Mouse (Mus musculus) embryo, embryonic 11 days (tissue): ENCODE data around the gene Sorcs2.
A peak's percentile ranks its signal among the peaks of the same experiment; 100 is the strongest.

ENCODE experiments used
- DNase-seq: peaks from one replicate; pipeline ENCODE4 v3.0.0-alpha.2; 2015

Gene Sorcs2

DNA sequence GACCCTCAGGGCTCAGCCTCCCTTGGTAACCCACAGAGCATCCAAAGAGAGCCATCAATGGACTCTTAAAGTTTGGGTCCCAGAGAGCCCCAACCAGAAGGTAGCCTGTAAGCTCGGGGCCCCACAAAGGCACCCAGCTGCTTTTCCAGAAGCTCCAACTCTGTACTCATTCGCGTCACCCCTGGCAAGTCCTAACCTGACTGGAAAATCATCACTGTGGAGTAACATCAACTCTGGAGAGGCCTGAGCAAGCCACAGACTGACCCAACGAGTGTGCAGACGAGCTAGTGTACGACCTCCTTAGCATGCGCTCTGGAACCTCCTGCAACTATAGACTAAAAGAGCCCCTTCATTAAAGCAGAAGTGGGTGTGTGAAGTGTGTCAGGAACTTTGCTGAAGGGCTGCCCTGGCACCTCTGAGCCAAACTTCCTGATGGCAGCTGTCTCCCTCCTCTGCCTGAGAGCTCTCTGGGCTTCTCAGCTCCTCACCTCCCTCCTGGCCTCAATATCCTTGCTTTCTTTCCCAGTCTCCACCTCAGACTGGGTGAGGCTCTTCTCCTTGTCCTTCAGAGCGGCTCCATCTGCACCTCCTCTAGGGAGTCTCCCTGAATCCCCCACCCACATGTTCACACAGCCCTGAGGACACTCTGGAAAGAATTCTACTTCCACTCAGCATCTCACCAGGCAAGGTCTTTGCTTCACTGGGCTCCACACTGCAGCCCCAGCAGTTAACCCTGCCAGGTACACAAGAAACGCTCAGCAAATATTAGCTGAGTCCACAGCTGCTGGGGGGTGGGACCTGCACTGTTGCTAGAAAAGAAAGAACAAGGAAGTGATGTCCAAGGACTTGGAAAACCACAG, 8.0 kb downstream of the Sorcs2 start:
- DNase-seq = no peak

DNA sequence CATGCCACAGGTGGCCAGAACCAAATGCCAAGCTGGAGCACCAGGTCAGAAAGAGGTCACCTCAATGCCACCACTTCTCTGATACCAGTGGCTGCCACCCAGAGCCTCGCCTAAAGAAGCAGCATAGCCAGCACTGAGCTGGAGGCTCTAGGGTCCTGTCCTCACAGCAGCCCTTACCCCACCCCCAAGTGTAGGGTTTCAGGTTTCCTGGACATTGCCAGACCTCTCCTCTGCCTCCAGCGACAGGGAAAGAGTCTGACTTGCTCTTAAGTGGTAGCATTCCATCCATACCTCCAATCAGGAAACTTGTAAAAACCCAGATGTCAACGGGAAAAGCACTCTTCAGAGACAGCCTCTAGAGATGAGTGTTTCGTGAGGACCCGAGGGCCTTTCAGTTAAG, 12.9 kb downstream of the Sorcs2 start:
- DNase-seq = peak; percentile 82

DNA sequence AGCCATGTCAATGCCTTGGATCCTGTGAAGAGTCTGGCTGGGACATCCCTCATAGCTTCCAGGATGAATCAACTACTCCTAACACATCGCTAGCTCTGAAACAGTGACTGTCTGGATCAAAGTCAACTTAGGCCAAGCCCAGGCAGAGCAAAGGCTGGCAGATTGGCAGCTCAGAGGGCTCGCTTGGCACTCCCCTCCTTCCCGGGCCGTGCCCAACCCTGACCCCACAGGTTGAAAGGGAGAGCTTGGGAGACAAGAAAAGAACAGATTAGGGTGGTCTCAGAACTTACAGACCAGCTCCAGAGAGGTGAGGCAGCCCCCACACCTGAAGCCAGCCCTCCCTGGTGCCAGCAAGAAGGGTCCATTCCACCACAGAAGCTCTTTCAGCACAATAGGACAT, 14.5 kb downstream of the Sorcs2 start:
- DNase-seq = no peak

DNA sequence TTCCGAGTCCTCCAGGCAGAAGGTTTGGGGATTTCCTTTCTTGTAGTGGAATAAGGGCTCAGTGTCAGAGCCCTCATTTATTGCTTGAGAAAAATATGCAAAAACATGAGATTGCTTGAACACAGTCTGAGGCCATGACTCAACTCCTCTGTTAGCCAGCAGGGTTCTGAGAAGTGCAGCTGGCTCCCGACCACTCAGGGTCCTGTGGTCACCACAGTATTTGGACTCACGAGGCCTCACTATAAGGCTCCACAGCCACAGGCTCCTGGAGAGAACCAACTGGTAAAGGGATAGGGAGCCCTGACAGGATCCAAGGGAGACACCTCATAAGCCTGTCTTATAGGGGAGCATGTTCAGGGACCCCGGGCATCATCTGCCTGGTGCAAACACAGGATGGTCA, 15.2 kb downstream of the Sorcs2 start:
- DNase-seq = no peak

DNA sequence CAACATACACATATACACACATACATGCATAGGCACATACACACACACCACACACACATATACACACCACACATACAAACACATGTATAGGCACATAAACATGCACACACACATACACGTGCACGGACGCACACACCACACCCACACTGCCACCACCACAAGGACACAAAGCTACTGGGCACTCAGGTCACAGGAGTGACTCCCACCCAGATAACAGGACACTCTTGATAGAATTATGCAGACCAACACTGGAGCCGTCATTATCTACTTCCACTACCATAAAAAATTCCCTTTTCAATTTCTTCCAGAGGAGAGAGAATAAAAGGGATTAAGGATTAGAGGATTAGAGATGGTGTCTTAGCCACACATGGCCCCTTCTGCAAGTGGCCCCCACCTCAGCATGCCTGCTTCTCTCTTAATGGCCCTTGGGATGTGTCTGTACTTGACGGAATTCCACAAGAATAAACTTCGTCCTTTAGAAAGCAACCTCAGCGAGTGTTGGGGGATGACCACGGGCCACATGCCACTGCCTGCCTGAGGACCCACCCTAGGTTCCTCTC, 15.7 kb downstream of the Sorcs2 start:
- no peak for DNase-seq

DNA sequence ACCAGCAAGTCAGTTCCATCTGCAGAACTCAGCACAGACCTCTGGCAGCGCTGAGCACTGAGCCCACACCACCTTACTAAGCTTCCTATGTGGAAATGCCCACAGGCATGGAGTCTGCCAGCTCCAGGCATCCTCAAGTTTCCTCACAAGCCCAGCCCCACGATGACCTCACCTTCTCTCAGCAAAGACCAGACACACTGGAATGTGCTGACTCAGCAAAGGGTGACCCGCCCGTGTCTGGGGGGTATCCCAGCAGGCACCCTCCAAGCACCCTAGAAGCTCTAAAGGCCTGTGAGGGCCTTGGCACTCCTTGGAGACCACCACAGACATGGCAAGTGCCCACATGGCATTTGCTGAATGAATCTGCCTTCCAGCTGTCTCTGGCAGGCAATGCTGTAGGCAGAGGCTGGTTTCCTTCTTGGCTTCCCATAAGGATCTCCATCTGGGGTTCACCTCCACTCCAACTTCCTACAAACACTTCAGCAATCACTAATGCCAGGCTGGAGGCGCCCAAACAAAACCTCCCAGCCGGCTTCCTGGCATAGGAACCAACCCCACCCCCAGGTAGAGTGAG, 17.9 kb downstream of the Sorcs2 start:
- DNase-seq = no peak

DNA sequence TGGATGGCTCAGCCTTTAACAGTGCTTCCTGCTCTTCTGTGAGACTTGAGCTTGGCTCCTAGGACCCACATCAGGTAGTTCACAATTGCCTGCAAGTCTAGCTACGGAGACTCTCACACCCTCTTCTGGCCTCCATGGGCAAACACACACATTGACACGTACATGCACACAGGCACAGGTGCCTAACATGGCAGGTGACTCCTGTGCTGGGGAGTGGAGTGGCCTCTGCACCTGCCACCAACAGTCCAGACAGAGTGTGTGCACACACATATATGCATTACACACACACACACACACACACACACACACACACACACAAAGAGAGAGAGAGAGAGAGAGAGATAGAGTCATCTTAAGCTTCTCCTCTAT, 19.6 kb downstream of the Sorcs2 start:
- no peak for DNase-seq

DNA sequence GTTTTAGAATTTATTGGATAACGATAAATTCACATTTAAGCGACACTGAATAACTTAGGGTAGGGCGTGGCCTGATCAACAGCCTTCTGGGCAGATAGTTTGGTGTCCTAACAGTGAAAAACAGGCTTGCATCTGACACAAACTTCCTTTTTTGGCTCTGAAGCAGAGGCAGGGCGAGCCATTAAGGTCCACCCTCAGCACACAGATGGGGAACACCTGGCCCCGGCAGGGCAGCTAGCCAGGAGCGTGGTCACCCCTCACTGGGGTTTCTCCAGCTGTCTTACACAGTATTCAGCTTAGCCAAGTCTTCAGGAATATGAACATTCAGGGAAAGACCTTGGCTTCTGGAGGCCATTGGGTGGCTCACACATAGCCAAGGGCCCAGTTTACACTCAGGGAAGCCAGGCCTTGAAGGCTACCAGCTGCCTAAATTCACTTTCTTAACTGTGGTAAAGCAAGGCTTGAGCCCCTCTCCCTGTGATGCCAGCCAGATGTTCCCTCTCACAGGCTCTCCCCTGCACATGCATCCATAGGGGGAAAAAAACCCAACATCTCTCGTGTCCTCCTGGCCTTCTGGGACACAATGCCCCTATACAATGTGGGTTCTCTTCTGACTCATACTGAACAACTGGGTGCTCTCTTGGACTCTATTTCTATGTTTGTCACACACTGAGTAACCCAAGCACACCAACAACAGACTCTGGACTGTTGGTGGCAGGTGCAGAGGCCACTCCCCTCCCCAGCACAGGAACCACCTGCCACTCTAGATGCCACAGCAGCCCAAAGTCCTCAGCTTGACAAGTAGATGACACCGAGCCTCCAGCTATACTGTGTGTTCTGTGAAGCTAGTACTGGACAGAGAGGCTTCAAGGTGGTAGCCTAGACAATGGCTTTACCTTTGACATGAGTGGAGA, 20.2 kb downstream of the Sorcs2 start:
- no peak for DNase-seq

DNA sequence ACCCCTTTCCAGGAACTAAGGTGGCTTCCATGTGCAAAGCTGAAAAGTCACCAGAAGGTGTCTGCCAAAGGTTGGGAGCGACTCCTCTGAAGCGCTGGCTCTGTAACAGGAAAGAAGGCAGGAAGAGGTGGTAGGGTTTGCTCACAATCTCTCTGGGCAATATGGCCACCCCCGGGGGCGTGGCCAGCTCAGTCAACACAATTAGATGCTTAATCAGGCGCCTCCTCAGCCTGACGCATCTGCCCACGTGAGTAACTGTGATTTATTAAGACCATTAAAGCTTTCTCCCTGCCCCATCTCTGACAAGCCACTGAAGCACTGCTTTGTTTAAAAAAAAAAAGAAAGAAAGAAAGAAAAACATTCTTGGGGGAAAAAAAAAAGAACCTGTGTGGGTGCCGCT, 22.1 kb downstream of the Sorcs2 start:
- peak; percentile 67 for DNase-seq

DNA sequence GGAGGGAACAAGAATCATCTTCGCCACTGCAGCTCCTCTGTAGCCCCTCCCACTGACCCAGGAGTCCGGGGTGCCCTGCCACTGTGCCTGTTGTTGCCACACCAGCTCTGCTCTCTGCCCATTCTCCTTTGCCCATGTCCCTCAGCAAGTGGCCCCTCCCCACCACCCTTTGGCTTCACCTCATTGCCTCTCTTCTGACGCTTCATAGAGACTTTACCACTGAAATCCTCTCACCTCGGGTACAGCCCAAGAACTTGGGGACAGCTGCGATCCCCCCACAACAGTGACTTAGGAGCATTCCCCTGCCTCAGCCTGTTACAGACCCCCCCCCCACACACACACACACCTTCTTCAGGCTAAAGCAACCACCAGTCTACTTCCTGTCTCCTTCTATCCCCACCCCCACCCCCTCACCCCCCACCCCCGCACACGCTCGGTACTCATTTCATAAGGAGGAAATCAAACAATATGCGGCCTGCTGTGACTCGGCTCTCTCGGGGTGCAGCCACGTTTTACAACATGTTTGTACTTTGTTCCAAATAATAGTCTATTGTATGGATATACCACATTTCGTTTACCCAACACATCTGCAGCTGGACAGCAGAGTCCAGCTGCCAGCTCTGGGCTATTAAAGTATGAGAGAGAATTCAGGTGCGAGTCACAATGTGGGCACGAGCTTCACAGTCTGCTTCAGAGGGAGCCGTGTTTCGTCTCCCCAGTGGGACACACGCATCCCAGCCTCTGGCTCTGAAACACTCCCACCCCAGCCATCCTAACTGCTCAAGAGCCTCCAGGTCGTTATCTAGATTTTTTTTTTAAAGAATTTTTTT, 23.5 kb downstream of the Sorcs2 start:
- DNase-seq = no peak

DNA sequence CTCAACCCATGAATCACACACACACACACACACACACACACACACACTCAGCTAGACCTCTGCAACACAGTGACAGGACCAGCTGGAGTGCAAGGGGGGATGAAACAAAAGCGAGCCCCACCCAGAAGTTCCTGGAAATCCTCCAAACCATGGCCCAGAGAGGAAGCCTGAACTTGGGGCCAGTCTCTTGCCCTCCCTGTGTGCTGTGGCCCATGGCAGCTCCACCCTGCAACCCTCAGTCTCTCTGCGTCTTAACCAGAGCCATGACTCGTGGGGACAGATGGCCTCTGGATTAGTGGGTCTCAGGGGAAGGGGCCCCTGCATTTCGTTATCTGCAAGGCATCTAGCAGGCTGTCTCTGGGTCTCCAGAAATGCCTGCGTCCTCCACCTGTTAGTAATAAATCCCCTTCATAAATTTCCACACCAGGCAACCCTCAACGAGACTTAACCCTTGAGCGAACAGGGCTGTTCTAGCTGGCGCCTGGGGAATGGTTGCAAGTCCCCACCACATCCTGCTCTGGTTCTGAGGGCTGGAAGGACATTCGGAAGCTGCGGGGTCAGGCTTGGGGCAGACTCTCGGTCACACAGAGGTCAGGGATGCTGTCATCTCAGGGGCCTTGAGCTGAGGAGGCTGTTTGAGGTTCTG, 24.6 kb downstream of the Sorcs2 start:
- peak; percentile 82 for DNase-seq

DNA sequence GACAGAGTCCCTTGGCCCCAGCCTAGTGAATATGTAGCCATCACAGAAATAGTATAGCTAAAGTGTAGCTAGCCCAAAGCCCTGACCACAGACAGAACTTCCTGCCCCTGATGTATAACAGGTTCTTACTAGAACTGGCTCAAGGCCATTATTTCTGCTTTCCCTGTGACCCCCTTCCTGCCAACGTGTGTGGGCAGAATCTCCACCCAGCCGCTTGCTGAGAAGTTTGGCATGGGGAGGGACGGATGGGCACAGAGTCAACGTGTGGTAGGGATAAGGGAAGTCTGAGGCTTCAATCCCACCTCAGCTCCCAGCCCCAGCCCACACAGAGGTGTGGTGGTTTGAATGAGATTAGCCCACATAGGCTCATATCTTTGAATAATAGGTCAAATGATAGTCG, 26.2 kb downstream of the Sorcs2 start:
- no peak for DNase-seq

DNA sequence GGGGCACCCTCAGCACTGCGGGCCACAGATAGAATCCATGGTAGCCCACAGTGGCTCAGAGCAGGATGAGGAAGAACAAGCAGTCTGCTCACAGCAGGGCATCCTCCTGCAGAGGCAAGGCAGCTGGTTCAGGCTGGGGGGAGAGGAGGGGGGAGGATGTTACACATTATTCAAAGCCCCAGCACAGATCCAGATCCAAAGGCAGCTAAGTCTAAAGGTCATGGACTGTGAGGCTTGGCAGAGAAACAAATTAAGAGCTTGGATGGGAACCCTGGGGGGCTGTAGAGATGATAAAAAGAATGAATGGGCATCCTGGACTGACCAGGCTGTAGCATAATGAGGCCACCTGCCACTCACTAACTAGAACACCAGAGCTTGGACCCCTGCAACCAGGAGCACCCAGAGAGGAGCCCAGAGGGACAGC, 28.7 kb downstream of the Sorcs2 start:
- no peak for DNase-seq

DNA sequence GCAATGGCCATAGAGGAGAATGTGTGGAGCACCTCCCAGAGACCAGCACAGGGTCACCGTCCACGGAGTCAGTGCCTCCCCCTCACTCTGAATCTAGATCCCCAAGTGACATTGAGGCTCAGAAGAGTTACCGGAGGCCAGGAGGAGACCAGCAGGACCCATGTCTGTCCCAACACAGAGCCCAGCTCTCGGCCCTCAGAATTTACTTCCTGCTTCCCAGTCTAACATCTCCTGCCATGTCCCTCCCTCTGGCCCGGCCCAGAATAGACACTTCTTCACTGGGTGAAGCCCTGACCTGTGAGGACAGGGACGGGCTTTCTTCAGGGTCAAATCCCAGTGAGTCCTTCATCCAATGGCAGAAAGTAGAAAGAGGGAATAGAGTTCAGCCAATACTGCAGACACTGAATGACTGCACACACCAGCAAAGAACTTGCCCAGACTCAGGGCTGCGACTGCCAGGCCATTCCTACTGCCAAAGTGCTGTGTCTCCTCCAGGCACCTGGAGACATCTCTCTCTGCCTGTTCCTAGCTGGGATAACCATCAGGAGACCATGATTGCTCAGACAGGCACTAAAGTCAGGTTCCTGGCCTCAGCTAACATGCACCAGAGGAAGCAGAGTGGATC, 29.3 kb downstream of the Sorcs2 start:
- DNase-seq = no peak

DNA sequence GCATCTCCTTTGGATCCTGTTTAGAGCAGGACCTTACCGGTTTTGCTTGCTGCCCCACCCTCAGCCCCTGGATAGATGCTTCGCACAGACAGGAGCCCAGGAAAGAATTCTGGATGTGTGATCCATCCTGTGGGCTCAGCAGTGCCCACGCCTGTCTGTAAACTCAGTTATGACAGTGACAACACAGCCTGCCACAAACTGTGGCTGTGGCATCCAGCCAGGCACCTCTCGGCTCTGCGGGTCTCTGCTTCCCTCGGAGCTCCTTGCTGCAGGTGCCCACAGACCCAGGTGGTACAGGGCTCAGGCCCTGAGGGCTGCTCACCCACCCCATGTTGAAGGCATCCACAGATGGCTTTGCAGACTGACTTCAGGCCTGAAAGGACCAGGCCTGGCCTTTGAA, 30.0 kb downstream of the Sorcs2 start:
- no peak for DNase-seq

DNA sequence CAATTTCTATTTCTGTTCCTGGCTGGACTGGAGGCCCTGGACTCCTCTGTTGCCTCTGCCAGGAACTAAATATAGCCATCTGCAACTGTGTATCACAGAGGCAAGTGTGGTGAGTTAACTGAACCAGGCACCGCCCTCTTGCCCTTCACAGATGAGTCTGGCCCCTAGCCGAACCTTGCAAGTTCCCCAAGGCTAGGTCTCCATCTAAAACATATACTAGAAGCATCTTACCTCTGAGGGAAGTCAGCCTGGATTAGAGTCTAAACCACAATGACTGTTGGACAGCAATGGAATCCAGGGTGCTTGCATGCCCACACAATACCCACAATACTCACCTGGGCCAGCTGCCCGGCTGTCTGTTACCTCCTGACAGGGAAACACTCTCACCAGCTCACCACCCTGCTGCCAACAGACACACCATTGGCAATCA, 30.7 kb downstream of the Sorcs2 start:
- no peak for DNase-seq

DNA sequence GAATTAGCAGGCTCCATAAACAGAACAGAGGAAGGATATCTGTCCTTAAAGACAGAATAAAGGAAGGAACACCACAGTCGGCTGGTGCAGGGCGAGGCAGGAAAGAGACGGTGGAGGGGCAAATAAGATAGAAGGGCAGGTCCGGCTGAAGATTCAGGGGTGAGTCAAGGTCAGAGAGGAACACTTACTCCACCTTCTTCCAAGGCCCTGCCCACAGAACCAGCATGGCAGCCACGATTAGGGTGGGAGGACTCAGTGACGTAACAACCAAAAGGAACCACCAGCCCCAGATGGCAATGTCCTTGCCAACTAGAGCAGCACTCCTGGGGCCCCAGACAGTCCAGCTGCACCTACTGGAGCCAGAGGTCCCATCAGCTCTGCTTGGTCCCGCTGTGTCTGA, 36.2 kb downstream of the Sorcs2 start:
- no peak for DNase-seq

DNA sequence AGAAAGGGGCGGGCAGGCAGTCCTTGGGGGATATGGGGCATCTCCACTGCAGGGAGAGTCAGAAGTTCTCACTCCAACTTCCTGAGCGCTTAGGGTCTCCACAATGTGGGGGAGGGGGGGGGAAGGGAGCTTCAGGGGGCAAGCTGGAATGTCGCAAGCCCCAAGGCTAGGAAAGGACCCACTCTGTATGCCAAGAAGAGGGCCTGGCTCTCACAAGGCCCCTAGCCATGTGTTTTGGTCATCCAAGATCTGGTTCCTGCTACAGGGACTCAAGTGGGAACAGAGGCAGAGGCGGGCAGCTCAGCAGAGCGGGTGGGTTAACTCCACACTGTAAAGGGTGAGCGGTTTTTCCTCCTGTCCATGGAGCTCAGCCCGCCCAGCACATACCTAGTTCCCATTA, 37.6 kb downstream of the Sorcs2 start:
- DNase-seq = no peak

DNA sequence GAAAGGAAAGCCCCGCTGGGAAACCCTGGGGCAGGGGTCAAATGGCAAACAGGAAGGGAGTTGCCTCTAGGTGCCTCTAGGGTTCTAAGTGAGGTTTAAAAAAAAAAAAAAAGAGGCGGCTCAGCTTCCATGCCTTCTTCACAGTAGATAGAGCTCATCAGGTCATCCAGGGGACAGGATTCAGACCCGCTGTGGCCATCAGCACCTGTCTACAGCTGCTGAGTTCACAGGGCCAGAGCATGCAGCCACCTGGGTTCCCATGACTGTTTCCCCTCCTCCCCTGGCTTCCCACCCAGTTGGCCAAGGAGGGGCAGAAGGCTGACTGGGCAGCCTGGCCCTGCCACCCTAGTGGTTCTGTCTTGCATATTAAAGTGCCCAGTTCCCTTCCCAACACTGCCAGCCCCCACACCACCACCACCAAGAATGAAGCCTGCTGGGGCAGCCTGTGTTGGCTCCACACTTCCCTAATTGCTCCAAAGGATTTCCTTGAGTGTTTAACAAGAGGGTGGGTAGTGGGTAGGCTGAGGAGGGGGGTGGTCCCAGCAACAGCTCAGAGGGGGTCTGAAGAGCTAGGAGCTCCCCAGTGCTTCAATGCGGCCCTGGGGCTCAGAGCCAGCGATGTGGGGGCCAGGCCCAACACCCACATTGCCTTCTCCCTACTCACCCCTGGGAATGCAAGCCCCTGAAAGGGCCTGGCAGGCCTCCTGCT, 38.2 kb downstream of the Sorcs2 start:
- DNase-seq = no peak

DNA sequence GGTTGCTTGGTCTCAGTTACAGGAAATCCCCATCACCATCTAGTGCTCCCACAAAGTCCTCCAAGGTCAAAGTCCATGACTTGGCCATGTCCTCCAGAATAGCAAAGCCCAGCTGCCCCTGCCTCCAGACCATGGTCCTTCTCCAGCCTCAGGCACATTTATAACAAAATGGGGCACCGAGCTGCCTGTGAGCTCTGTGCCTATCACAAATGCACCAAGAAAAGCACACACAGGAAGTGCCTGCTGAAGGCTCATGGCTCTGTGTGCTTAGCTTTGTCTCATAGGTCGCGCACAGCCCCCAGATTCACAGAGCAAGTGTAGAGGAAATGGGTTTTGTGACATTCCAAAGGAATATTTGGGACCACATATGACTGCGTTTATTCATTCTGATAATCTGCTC, 39.8 kb downstream of the Sorcs2 start:
- DNase-seq = no peak

DNA sequence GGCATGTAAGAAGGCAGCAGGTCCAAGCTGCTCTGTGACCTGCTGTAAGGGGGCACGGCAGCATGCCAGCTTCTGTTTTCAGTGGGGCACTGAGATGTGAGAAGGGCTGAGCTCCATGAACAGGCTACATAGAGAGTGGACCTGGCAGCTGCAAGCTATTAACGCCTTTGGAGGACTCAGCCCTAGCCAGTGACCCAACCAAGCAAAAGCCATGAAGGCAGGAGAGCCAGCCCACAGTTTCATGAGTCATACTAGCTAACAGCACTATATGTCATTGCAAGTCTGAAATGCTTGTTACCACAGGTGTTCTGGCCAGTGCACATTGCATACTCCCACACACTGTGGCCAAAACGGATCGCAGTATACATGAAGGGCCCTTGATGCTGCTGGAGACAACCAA, 41.3 kb downstream of the Sorcs2 start:
- no peak for DNase-seq
